ENCODE assay signal across 23 mouse cellular contexts in the genomic region with DNA sequence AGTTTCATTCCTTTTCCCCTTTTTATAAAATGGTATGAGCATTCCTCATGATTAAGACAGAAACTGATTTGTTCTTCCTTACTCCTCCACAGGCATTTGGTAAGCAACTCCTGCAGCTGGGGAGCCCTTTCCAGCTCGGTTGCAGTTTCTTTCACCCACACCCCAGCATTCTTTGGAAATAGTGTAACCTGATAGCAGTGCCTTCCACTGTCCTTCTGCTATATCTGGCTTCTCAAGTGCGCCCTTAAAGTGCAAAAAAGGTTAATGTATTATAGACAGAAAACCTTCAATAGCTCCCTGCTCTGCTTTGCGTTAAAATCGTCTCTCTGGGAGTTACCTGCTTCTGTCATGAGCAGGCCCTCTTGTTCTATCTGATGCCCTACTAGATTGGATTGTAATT.
DNase-seq lines count a peak whose midpoint lies in the region; ATAC-seq and TF ChIP-seq lines count a peak whose summit lies in the region.
"Had no signal": no experiment of that assay in that cellular context is flagged by ENCODE, and none has a peak within 500 bp of the region (broad histone marks: within the 10 kb centered on the region; RNA-seq: fewer than 3 reads in every experiment).

No protein-coding gene starts in this region.

- WGBS in heart, embryonic 10.5 days, result 12% methylated on average over 4 of the region's 4 CpGs
- 13% methylated on average over 4 of the region's 4 CpGs for WGBS in heart, embryonic 16.5 days
- WGBS in lung, embryonic 15.5 days, result 19% methylated on average over 4 of the region's 4 CpGs

- intact Hi-C loops in heart, postnatal 36 days (cut with DNase I), result no loop called here
- intact Hi-C loops in heart, postnatal 25 days (cut with DNase I), result no loop called here

- no peaks in the 10 kb centered on the region for H3K27me3 ChIP-seq in heart, embryonic 10.5 days (ENCODE audit: insufficient read depth, poor library complexity, severe bottlenecking)
- peaks cover 4% of the 10 kb centered on the region for H3K27me3 ChIP-seq in heart, embryonic 16.5 days (ENCODE audit: control insufficient read depth, insufficient read depth, low read length)
- no peaks in the 10 kb centered on the region for H3K27me3 ChIP-seq in lung, embryonic 15.5 days
- no peaks in the 10 kb centered on the region for H3K27me3 ChIP-seq in myocyte (ENCODE audit: control insufficient read depth, insufficient read depth, insufficient read length)
- H3K27me3 ChIP-seq: embryonic facial prominence, embryonic 13.5 days; forebrain, embryonic 13.5 days; hindbrain, embryonic 15.5 days; liver, embryonic 13.5 days; neural tube, embryonic 13.5 days had no signal

- H3K9ac ChIP-seq in heart, embryonic 16.5 days (ENCODE audit: low read length), result no peak overlapping the region
- no peak overlapping the region for H3K9ac ChIP-seq in lung, embryonic 15.5 days
- H3K9ac ChIP-seq: embryonic facial prominence, embryonic 13.5 days; forebrain, embryonic 13.5 days; hindbrain, embryonic 15.5 days; liver, embryonic 13.5 days; neural tube, embryonic 13.5 days had no signal

- H3K36me3 ChIP-seq in heart, embryonic 10.5 days, result no peaks in the 10 kb centered on the region
- no peaks in the 10 kb centered on the region for H3K36me3 ChIP-seq in heart, embryonic 16.5 days (ENCODE audit: control insufficient read depth, insufficient read depth)
- H3K36me3 ChIP-seq in lung, embryonic 15.5 days, result no peaks in the 10 kb centered on the region
- no peaks in the 10 kb centered on the region for H3K36me3 ChIP-seq in myocyte (ENCODE audit: control insufficient read depth, insufficient read depth)
- H3K36me3 ChIP-seq: embryonic facial prominence, embryonic 13.5 days; hindbrain, embryonic 15.5 days; liver, embryonic 13.5 days; neural tube, embryonic 13.5 days had no signal

- no peak for DNase-seq in heart, embryonic 10.5 days (ENCODE audit: low spot score)
- no peak for DNase-seq in heart, postnatal 36 days
- DNase-seq in heart, postnatal 25 days (ENCODE audit: low spot score), result no peak
- DNase-seq in lung, postnatal 25 days (ENCODE audit: low spot score), result no peak
- DNase-seq: adrenal gland, postnatal 14 days; cerebellum, adult 2 months; cerebellum, postnatal 25 days; gastrocnemius, postnatal 36 days; kidney, adult 8-10 months; layer of hippocampus, adult 9-11 months; liver, embryonic 13.5 days; lung, postnatal 36 days; midbrain, embryonic 14.5 days; retina, postnatal 1 day had no signal

- no peaks in the 10 kb centered on the region for H3K79me2 ChIP-seq in myocyte (ENCODE audit: control insufficient read depth, insufficient read depth)

- no peak overlapping the region for H3ac ChIP-seq in myocyte (ENCODE audit: control insufficient read depth, insufficient read length)

- no peaks in the 10 kb centered on the region for H3K9me3 ChIP-seq in heart, embryonic 10.5 days
- H3K9me3 ChIP-seq in heart, embryonic 16.5 days (replicated peaks; ENCODE audit: control insufficient read depth, low read length), result no peaks in the 10 kb centered on the region
- no peaks in the 10 kb centered on the region for H3K9me3 ChIP-seq in lung, embryonic 15.5 days
- H3K9me3 ChIP-seq: embryonic facial prominence, embryonic 13.5 days; forebrain, embryonic 13.5 days; hindbrain, embryonic 15.5 days; liver, embryonic 13.5 days; neural tube, embryonic 13.5 days had no signal

- ATAC-seq in heart, embryonic 16.5 days (replicated peaks; ENCODE audit: extremely low read depth, insufficient read depth, low FRiP score), result no peak
- no peak for ATAC-seq in lung, embryonic 15.5 days (ENCODE audit: borderline replicate concordance, extremely low read depth, low FRiP score, low TSS enrichment)
- ATAC-seq: activated CD4-positive, CD25-positive, alpha-beta regulatory T cell, adult 4 months; CD4-positive, CD25-positive, alpha-beta regulatory T cell, adult 4 months; forebrain, embryonic 13.5 days had no signal

- peak overlapping the region; percentile 20 for H3K4me2 ChIP-seq in heart, embryonic 16.5 days (ENCODE audit: low read depth, low read length)
- H3K4me2 ChIP-seq in lung, embryonic 15.5 days, result no peak overlapping the region
- peak overlapping the region; percentile 30 for H3K4me2 ChIP-seq in myocyte (ENCODE audit: low read depth)
- H3K4me2 ChIP-seq: embryonic facial prominence, embryonic 13.5 days; forebrain, embryonic 13.5 days; hindbrain, embryonic 15.5 days; liver, embryonic 13.5 days; neural tube, embryonic 13.5 days had no signal

- no peak for TF ChIP-seq POLR2A in myocyte (IDR thresholded peaks at IDR 0.05; ENCODE audit: insufficient read length, low read depth)

- peaks cover 32% of the 10 kb centered on the region for H3K4me1 ChIP-seq in heart, embryonic 10.5 days
- peaks cover 18% of the 10 kb centered on the region for H3K4me1 ChIP-seq in heart, embryonic 16.5 days (ENCODE audit: control insufficient read depth, insufficient read depth, low read length)
- H3K4me1 ChIP-seq in lung, embryonic 15.5 days, result peaks cover 20% of the 10 kb centered on the region
- H3K4me1 ChIP-seq: hindbrain, embryonic 15.5 days; liver, embryonic 13.5 days; neural tube, embryonic 13.5 days had no signal

- peak overlapping the region; percentile 65 for H3K27ac ChIP-seq in heart, embryonic 10.5 days
- peak overlapping the region; percentile 30; the same call in 1 of the 2 replicates for H3K27ac ChIP-seq in heart, embryonic 16.5 days (ENCODE audit: low read length)
- H3K27ac ChIP-seq in lung, embryonic 15.5 days, result peak overlapping the region; percentile 11
- H3K27ac ChIP-seq: embryonic facial prominence, embryonic 13.5 days; forebrain, embryonic 13.5 days; hindbrain, embryonic 15.5 days; liver, embryonic 13.5 days; neural tube, embryonic 13.5 days had no signal

- H3K4me3 ChIP-seq in heart, embryonic 10.5 days, result no peak overlapping the region
- no peak overlapping the region for H3K4me3 ChIP-seq in heart, embryonic 16.5 days (ENCODE audit: low read length)
- no peak overlapping the region for H3K4me3 ChIP-seq in lung, embryonic 15.5 days
- no peak overlapping the region for H3K4me3 ChIP-seq in myocyte
- H3K4me3 ChIP-seq: embryonic facial prominence, embryonic 13.5 days; forebrain, embryonic 13.5 days; hindbrain, embryonic 15.5 days; liver, embryonic 13.5 days; neural tube, embryonic 13.5 days had no signal

TF ChIP-seq in myocyte, 11 proteins besides CTCF, POLR2A, EP300 and RAD21:
- TF ChIP-seq TCF12 (IDR thresholded peaks at IDR 0.05; ENCODE audit: insufficient read depth, poor library complexity, severe bottlenecking), result peak; percentile 2
- no peak for TF ChIP-seq SRF (IDR thresholded peaks at IDR 0.05; ENCODE audit: control insufficient read depth, insufficient read length, low read depth)
TF ChIP-seq in myocyte: peak in this region for 1.

Comparison
In these comparisons a context has a peak if more than half of its experiments do, and no peak if none do; other contexts are left out.
1. H3K27ac ChIP-seq: peak in every context shown above with its lines; median percentile 65 in heart, embryonic 10.5 days; 30 in heart, embryonic 16.5 days; 11 in lung, embryonic 15.5 days.